Mouse (Mus musculus) embryonic facial prominence, embryonic 15.5 days (tissue): ENCODE results near the gene Krtap29-1. TPM values are rescaled to one million over a fixed set of nuclear protein-coding genes. Genes with fewer than 3 reads are reported as not detected.

Source experiments
- ATAC-seq: fragments of 200-750 bp; cut with Nextera tagmentation; 2 replicates; pipeline ENCODE4 v1.8.0; 2017; ENCODE audit warnings: low read depth, moderate TSS enrichment; ENCODE audit not compliant: insufficient number of reproducible peaks, low FRiP score, low TSS enrichment
- H3K27ac ChIP-seq: fragments of 300-500 bp; sonication (generic); replicated peaks from 2 replicates; pipeline ENCODE4 v1.5.1; 2015; ENCODE audit warnings: mild to moderate bottlenecking, inconsistent platforms
- H3K27me3 ChIP-seq: fragments of 300-500 bp; sonication (generic); 2 replicates; pipeline ENCODE4 v1.6.1; 2015; ENCODE audit warnings: inconsistent platforms
- H3K36me3 ChIP-seq: fragments of 300-500 bp; sonication (generic); 2 replicates; pipeline ENCODE4 v1.6.1; 2015; ENCODE audit warnings: mild to moderate bottlenecking, inconsistent platforms
- H3K4me1 ChIP-seq: fragments of 300-500 bp; sonication (generic); 2 replicates; pipeline ENCODE4 v1.6.1; 2015; ENCODE audit warnings: inconsistent platforms
- H3K4me2 ChIP-seq: fragments of 300-500 bp; sonication (generic); replicated peaks from 2 replicates; pipeline ENCODE4 v1.6.1; 2015; ENCODE audit warnings: mild to moderate bottlenecking, inconsistent platforms
- H3K4me3 ChIP-seq: fragments of 300-500 bp; sonication (generic); replicated peaks from 2 replicates; pipeline ENCODE4 v1.5.1; 2015; ENCODE audit warnings: mild to moderate bottlenecking, inconsistent platforms
- H3K9ac ChIP-seq: fragments of 300-500 bp; sonication (generic); 2 replicates; pipeline ENCODE4 v1.6.1; 2015; ENCODE audit warnings: inconsistent platforms
- H3K9me3 ChIP-seq: fragments of 300-500 bp; sonication (generic); replicated peaks from 2 replicates; pipeline ENCODE4 v1.6.1; 2016; ENCODE audit warnings: inconsistent platforms
- WGBS: fragments of 180-500 bp; shearing (Covaris S2); methylation state at CpG from one replicate; pipeline ENCODE4 v1.1.7; 2015; 5-methylcytosine and 5-hydroxymethylcytosine counted together
- polyA plus RNA-seq: library from polyadenylated mRNA; unstranded; fragments of >200 nt; fragmentation: Nextera tagmentation; extraction: Ambion mirVana; gene quantifications from 2 replicates; pipeline ENCODE4 v1.2.1, GENCODE M21; 2015

Krtap29-1 gene
- polyA plus RNA-seq, 1 experiment from 2014 or later = not detected

- Histone ChIP-seq H3K4me2 (no peak overlapping the region), H3K27ac (no peak overlapping the region), H3K4me1 (no peaks in the 10 kb centered on the region), H3K9ac (no peak overlapping the region), H3K9me3 (no peaks in the 10 kb centered on the region), H3K4me3 (no peak overlapping the region), H3K36me3 (no peaks in the 10 kb centered on the region), H3K27me3 (no peaks in the 10 kb centered on the region)
- WGBS = 84% methylated on average over 9 of the region's 9 CpGs
- no peak for ATAC-seq
Observed at GRCm38 (mm10) chr11:99937751-99938264, 41.0 kb downstream of the Krtap29-1 start.

GRCm38 (mm10) chr11:99935991-99936390 lies 42.9 kb downstream of the Krtap29-1 start, which contains the start of gene Krtap31-2:
TSS of gene Krtap31-2 (plus strand) at chr11:99936291.
- no peak for ATAC-seq

More at GRCm38 (mm10) chr11:99935991-99936390, 42.9 kb downstream of the Krtap29-1 start, which contains the start of gene Krtap31-2:
- H3K9ac ChIP-seq = no peak within 1 kb of the TSS
- H3K27me3 ChIP-seq = no peaks in the 10 kb centered on the region
- H3K27ac ChIP-seq = no peak within 1 kb of the TSS
- H3K4me1 ChIP-seq = no peaks in the 10 kb centered on the region
- no peaks in the 10 kb centered on the region for H3K36me3 ChIP-seq
- WGBS = 88% methylated on average over 1 of the region's 1 CpGs
- H3K4me2 ChIP-seq = no peak within 1 kb of the TSS
- no peak within 1 kb of the TSS for H3K4me3 ChIP-seq
- no peaks in the 10 kb centered on the region for H3K9me3 ChIP-seq

Other genes with a start within 250 kb of the Krtap29-1 start
- not detected in 2 replicates for gene Gm14180, start 244.8 kb downstream of the Krtap29-1 start, polyA plus RNA-seq
- gene Gm11595, start 206.1 kb downstream of the Krtap29-1 start, polyA plus RNA-seq = 1.0 and 1.9 TPM in 2 replicates
- gene Krtap4-8, start 198.3 kb downstream of the Krtap29-1 start, polyA plus RNA-seq = 0.98 and 0.99 TPM in 2 replicates
- 1.00 and 1.1 TPM in 2 replicates for gene Krtap4-9, start 193.9 kb downstream of the Krtap29-1 start, polyA plus RNA-seq
- 0.15 and 0.51 TPM in 2 replicates for gene Gm11596, start 185.6 kb downstream of the Krtap29-1 start, polyA plus RNA-seq
- gene Gm11569, start 180.1 kb downstream of the Krtap29-1 start, polyA plus RNA-seq = not detected in 2 replicates
- gene Gm11554, start 174.6 kb downstream of the Krtap29-1 start, polyA plus RNA-seq = 0.33 TPM in 1 of 2 replicates, not detected in the other
- 0.45 and 0.50 TPM in 2 replicates for gene Krtap4-13, start 169.2 kb downstream of the Krtap29-1 start, polyA plus RNA-seq
- gene Gm11564, start 163.4 kb downstream of the Krtap29-1 start, polyA plus RNA-seq = 0.53 and 0.61 TPM in 2 replicates
- gene 2300003K06Rik, start 141.0 kb downstream of the Krtap29-1 start, polyA plus RNA-seq = not detected in 2 replicates
- 2.0 and 3.9 TPM in 2 replicates for gene Krtap4-16, start 127.4 kb downstream of the Krtap29-1 start, polyA plus RNA-seq
- gene Gm11568, start 121.1 kb downstream of the Krtap29-1 start, polyA plus RNA-seq = 1.4 TPM in 2 replicates
- gene Gm11559, start 114.6 kb downstream of the Krtap29-1 start, polyA plus RNA-seq = 2.4 and 2.5 TPM in 2 replicates
- gene Krtap9-1, start 105.7 kb downstream of the Krtap29-1 start, polyA plus RNA-seq = 1.7 and 2.2 TPM in 2 replicates
- gene Gm11567, start 99.9 kb downstream of the Krtap29-1 start, polyA plus RNA-seq = 1.5 and 1.7 TPM in 2 replicates
- gene Krtap31-1, start 71.1 kb downstream of the Krtap29-1 start, polyA plus RNA-seq = not detected in 2 replicates
- gene Gm11565, start 64.3 kb downstream of the Krtap29-1 start, polyA plus RNA-seq = not detected in 2 replicates
- not detected in 2 replicates for gene Krtap31-2, start 42.8 kb downstream of the Krtap29-1 start, polyA plus RNA-seq
- gene Krtap9-5, start 30.6 kb downstream of the Krtap29-1 start, polyA plus RNA-seq = not detected in 2 replicates
- gene Krtap16-1, start 7.5 kb upstream of the Krtap29-1 start, polyA plus RNA-seq = 3.8 and 5.7 TPM in 2 replicates
- 4.9 and 9.8 TPM in 2 replicates for gene Krtap17-1, start 14.9 kb upstream of the Krtap29-1 start, polyA plus RNA-seq
- gene Krt33a, start 37.2 kb upstream of the Krtap29-1 start, polyA plus RNA-seq = 6.0 and 11.3 TPM in 2 replicates
- gene Krt33b, start 50.8 kb upstream of the Krtap29-1 start, polyA plus RNA-seq = 7.3 and 17.9 TPM in 2 replicates
- 3.6 and 7.8 TPM in 2 replicates for gene Krt34, start 62.5 kb upstream of the Krtap29-1 start, polyA plus RNA-seq
- gene Krt31, start 71.5 kb upstream of the Krtap29-1 start, polyA plus RNA-seq = 5.9 and 13.8 TPM in 2 replicates
- 6.4 and 7.2 TPM in 2 replicates for gene Krt32, start 109.2 kb upstream of the Krtap29-1 start, polyA plus RNA-seq
- gene Krt35, start 117.2 kb upstream of the Krtap29-1 start, polyA plus RNA-seq = 23.0 and 37.6 TPM in 2 replicates
- gene Krt36, start 126.6 kb upstream of the Krtap29-1 start, polyA plus RNA-seq = 0.76 and 1.9 TPM in 2 replicates
- gene Krt13, start 142.5 kb upstream of the Krtap29-1 start, polyA plus RNA-seq = 155 and 225 TPM in 2 replicates
- gene Krt15, start 156.9 kb upstream of the Krtap29-1 start, polyA plus RNA-seq = 1,131 and 1,207 TPM in 2 replicates
- 227 and 305 TPM in 2 replicates for gene Krt19, start 169.6 kb upstream of the Krtap29-1 start, polyA plus RNA-seq
- not detected in 2 replicates for gene Krt9, start 214.2 kb upstream of the Krtap29-1 start, polyA plus RNA-seq
- 1,122 and 1,244 TPM in 2 replicates for gene Krt14, start 228.5 kb upstream of the Krtap29-1 start, polyA plus RNA-seq